Mouse (Mus musculus): ENCODE data around the gene Klri2. TPM values are rescaled to one million over a fixed set of nuclear protein-coding genes. Genes with fewer than 3 reads are reported as not detected.

Klri2 gene
- polyA plus RNA-seq, 1 experiment from 2014 or later = 0.04 TPM

Small RNAs within 50 kb of the gene (microRNA-seq; reads per million reads assigned to microRNA genes)
- not detected for gene Mir680-1

Other genes with a start within 250 kb of the Klri2 start
- 0.74 and 0.83 TPM in 2 replicates for gene Olr1, start 233.3 kb downstream of the Klri2 start, polyA plus RNA-seq (2016; fragmentation: Nextera tagmentation; extraction: Ambion mirVana)
- gene Tmem52b, start 227.9 kb downstream of the Klri2 start, polyA plus RNA-seq (2016; fragmentation: Nextera tagmentation; extraction: Ambion mirVana) = not detected in 2 replicates
- 37.8 and 38.0 TPM in 2 replicates for gene Gabarapl1, start 207.3 kb downstream of the Klri2 start, polyA plus RNA-seq (2016; fragmentation: Nextera tagmentation; extraction: Ambion mirVana)
- not detected in 2 replicates for gene Klre1, start 162.6 kb downstream of the Klri2 start, polyA plus RNA-seq (2016; fragmentation: Nextera tagmentation; extraction: Ambion mirVana)
- 0.18 and 0.83 TPM in 2 replicates for gene Klrd1, start 148.7 kb downstream of the Klri2 start, polyA plus RNA-seq (2016; fragmentation: Nextera tagmentation; extraction: Ambion mirVana)
- gene Klrk1, start 116.6 kb downstream of the Klri2 start, polyA plus RNA-seq (2016; fragmentation: Nextera tagmentation; extraction: Ambion mirVana) = 0.16 and 0.21 TPM in 2 replicates
- not detected in 2 replicates for gene Klrc3, start 97.1 kb downstream of the Klri2 start, polyA plus RNA-seq (2016; fragmentation: Nextera tagmentation; extraction: Ambion mirVana)
- not detected in 2 replicates for gene Klrc2, start 79.8 kb downstream of the Klri2 start, polyA plus RNA-seq (2016; fragmentation: Nextera tagmentation; extraction: Ambion mirVana)
- gene Klrc1, start 61.5 kb downstream of the Klri2 start, polyA plus RNA-seq (2016; fragmentation: Nextera tagmentation; extraction: Ambion mirVana) = not detected in 2 replicates
- gene Klri1, start 23.4 kb downstream of the Klri2 start, polyA plus RNA-seq (2016; fragmentation: Nextera tagmentation; extraction: Ambion mirVana) = not detected in 2 replicates
- gene Gm156, start 43.8 kb upstream of the Klri2 start, polyA plus RNA-seq (2016; fragmentation: Nextera tagmentation; extraction: Ambion mirVana) = not detected in 2 replicates
- gene Gm17631, start 122.2 kb upstream of the Klri2 start, polyA plus RNA-seq (2016; fragmentation: Nextera tagmentation; extraction: Ambion mirVana) = not detected in 2 replicates
- gene Klra17, start 136.2 kb upstream of the Klri2 start, polyA plus RNA-seq (2016; fragmentation: Nextera tagmentation; extraction: Ambion mirVana) = not detected in 2 replicates
- not detected in 2 replicates for gene Klra5, start 177.2 kb upstream of the Klri2 start, polyA plus RNA-seq (2016; fragmentation: Nextera tagmentation; extraction: Ambion mirVana)